Mouse (Mus musculus) midbrain, embryonic 10.5 days (tissue): ENCODE results near the gene Nudt13. TPM values are rescaled to one million over a fixed set of nuclear protein-coding genes. Genes with fewer than 3 reads are reported as not detected.

Experiments used
- DNase-seq: peaks from one replicate; pipeline ENCODE4 v3.0.0-alpha.2; 2017; ENCODE audit warnings: low spot score
- H3K27ac ChIP-seq: fragments of 300-500 bp; sonication (generic); replicated peaks from 2 replicates; pipeline ENCODE4 v1.5.1; 2016; ENCODE audit warnings: mild to moderate bottlenecking
- H3K27me3 ChIP-seq: fragments of 300-500 bp; sonication (generic); 2 replicates; pipeline ENCODE4 v1.6.1; 2016; ENCODE audit warnings: low read depth, mild to moderate bottlenecking; ENCODE audit not compliant: poor library complexity, severe bottlenecking
- H3K36me3 ChIP-seq: fragments of 300-500 bp; sonication (generic); 2 replicates; pipeline ENCODE4 v1.6.1; 2016; ENCODE audit warnings: mild to moderate bottlenecking, moderate library complexity
- H3K4me1 ChIP-seq: fragments of 300-500 bp; sonication (generic); 2 replicates; pipeline ENCODE4 v1.6.1; 2016
- H3K4me3 ChIP-seq: fragments of 300-500 bp; sonication (generic); 2 replicates; pipeline ENCODE4 v1.5.1; 2016; ENCODE audit warnings: mild to moderate bottlenecking, moderate library complexity
- H3K9me3 ChIP-seq: fragments of 300-500 bp; sonication (generic); replicated peaks from 2 replicates; pipeline ENCODE4 v1.6.1; 2016; ENCODE audit warnings: mild to moderate bottlenecking
- WGBS: fragments of 180-500 bp; shearing (Covaris S2); methylation state at CpG from one replicate; pipeline ENCODE4 v1.1.7; 2016; 5-methylcytosine and 5-hydroxymethylcytosine counted together
- polyA plus RNA-seq: library from polyadenylated mRNA; unstranded; fragments of >200 nt; fragmentation: Nextera tagmentation; extraction: Ambion mirVana; gene quantifications from 2 replicates; pipeline ENCODE4 v1.2.1, GENCODE M21; 2016

The Nudt13 gene
- polyA plus RNA-seq, 1 experiment from 2014 or later: 11.8 TPM

GRCm38 (mm10) chr14:20347441-20347990, 53.0 kb downstream of the Nudt13 start:
- no peak for DNase-seq
- Histone ChIP-seq H3K27me3 (no peaks in the 10 kb centered on the region), H3K4me1 (peaks cover 20% of the 10 kb centered on the region), H3K36me3 (peaks cover 54% of the 10 kb centered on the region), H3K4me3 (peak overlapping the region; percentile 67), H3K9me3 (no peaks in the 10 kb centered on the region), H3K27ac (peak overlapping the region; percentile 89)
- 9% methylated on average over 15 of the region's 15 CpGs for WGBS

GRCm38 (mm10) chr14:20347991-20348541, 53.6 kb downstream of the Nudt13 start, which contains the start of the genes Ecd and Fam149b:
Gene Ecd (minus strand): TSS chr14:20348121.
Gene Fam149b (plus strand): TSS chr14:20348162.
- H3K27me3 ChIP-seq: no peaks in the 10 kb centered on the region
- WGBS: 1% methylated on average over 42 of the region's 42 CpGs
- H3K4me3 ChIP-seq: peak within 1 kb of the TSS; percentile 67
- H3K27ac ChIP-seq: peak within 1 kb of the TSS; percentile 89
- peak; percentile 94 for DNase-seq
- H3K36me3 ChIP-seq: peaks cover 54% of the 10 kb centered on the region
- H3K9me3 ChIP-seq: no peaks in the 10 kb centered on the region
- peaks cover 20% of the 10 kb centered on the region for H3K4me1 ChIP-seq

GRCm38 (mm10) chr14:20363230-20363629, 68.7 kb downstream of the Nudt13 start:
- Histone ChIP-seq H3K27ac (no peak overlapping the region), H3K4me3 (no peak overlapping the region), H3K4me1 (no peaks in the 10 kb centered on the region), H3K9me3 (no peaks in the 10 kb centered on the region), H3K36me3 (peaks cover 100% of the 10 kb centered on the region), H3K27me3 (no peaks in the 10 kb centered on the region)
- WGBS: 95% methylated on average over 4 of the region's 4 CpGs
- no peak for DNase-seq

Other genes with a start within 250 kb of the Nudt13 start
- gene Saysd1, start 156.2 kb upstream of the Nudt13 start, polyA plus RNA-seq: 10.2 and 11.3 TPM in 2 replicates
- 10.2 TPM in 2 replicates for gene Kcnk5, start 112.9 kb upstream of the Nudt13 start, polyA plus RNA-seq
- not detected in 2 replicates for gene Kcnk16, start 25.5 kb upstream of the Nudt13 start, polyA plus RNA-seq
- 73.8 and 77.1 TPM in 2 replicates for gene Ecd, start 53.4 kb downstream of the Nudt13 start, polyA plus RNA-seq
- gene Fam149b, start 53.5 kb downstream of the Nudt13 start, polyA plus RNA-seq: 46.4 and 50.4 TPM in 2 replicates
- gene Dnajc9, start 94.2 kb downstream of the Nudt13 start, polyA plus RNA-seq: 331 and 350 TPM in 2 replicates
- 79.9 and 85.5 TPM in 2 replicates for gene Mrps16, start 98.9 kb downstream of the Nudt13 start, polyA plus RNA-seq
- gene Cfap70, start 157.5 kb downstream of the Nudt13 start, polyA plus RNA-seq: 0.46 and 0.66 TPM in 2 replicates
- gene Anxa7, start 185.4 kb downstream of the Nudt13 start, polyA plus RNA-seq: 11.8 and 15.5 TPM in 2 replicates
- 1.1 and 1.2 TPM in 2 replicates for gene Mss51, start 202.2 kb downstream of the Nudt13 start, polyA plus RNA-seq